9 mouse cellular contexts compared by ENCODE assay signal in the genomic region with DNA sequence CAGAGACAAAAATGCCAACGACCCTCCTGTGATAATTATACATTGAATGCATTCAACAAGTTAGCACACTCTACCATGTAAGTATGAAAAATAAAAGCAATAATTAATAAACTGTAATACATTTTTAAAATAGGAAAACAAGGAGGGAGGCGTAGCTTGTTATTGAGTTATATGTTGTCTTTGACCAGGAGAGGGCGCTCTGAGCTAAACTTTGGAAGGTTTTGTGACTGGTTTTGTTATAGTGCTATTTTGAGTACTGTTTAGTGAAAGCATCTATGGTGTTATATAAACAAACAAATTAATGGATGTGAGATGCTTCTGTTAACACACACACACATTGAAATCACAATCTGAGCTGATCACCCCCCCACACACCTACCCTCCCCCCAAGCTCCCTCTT.
DNase-seq lines count a peak whose midpoint lies in the region; ATAC-seq and TF ChIP-seq lines count a peak whose summit lies in the region.
"Had no signal": no experiment of that assay in that cellular context is flagged by ENCODE, and none has a peak within 500 bp of the region (broad histone marks: within the 10 kb centered on the region; RNA-seq: fewer than 3 reads in every experiment).

No protein-coding gene starts in this region.

- H3K27ac ChIP-seq in forebrain, embryonic 14.5 days (ENCODE audit: low read depth, low read length): no peak overlapping the region
- no peak overlapping the region for H3K27ac ChIP-seq in forebrain, embryonic 15.5 days (replicated peaks)
- H3K27ac ChIP-seq in lung, postnatal 0 days (ENCODE audit: low read length): no peak overlapping the region
- H3K27ac ChIP-seq in cortical plate, adult 2 months (ENCODE audit: insufficient read depth, low read length): no peak overlapping the region
- no peak overlapping the region for H3K27ac ChIP-seq in heart, embryonic 11.5 days (ENCODE audit: low read depth, low read length)

- WGBS in forebrain, embryonic 14.5 days: 27% methylated on average over 3 of the region's 3 CpGs
- WGBS in forebrain, embryonic 15.5 days: 23% methylated on average over 3 of the region's 3 CpGs
- 26% methylated on average over 3 of the region's 3 CpGs for WGBS in lung, postnatal 0 days
- 16% methylated on average over 3 of the region's 3 CpGs for WGBS in heart, embryonic 11.5 days (ENCODE audit: insufficient replicate concordance)

- H3K4me1 ChIP-seq in forebrain, embryonic 14.5 days (ENCODE audit: control insufficient read depth, insufficient read depth, low read length): no peaks in the 10 kb centered on the region
- no peaks in the 10 kb centered on the region for H3K4me1 ChIP-seq in forebrain, embryonic 15.5 days
- H3K4me1 ChIP-seq in lung, postnatal 0 days (ENCODE audit: insufficient read depth, low read depth, low read length): no peaks in the 10 kb centered on the region
- no peaks in the 10 kb centered on the region for H3K4me1 ChIP-seq in cortical plate, adult 2 months (ENCODE audit: control insufficient read depth, insufficient read depth, low read length)
- no peaks in the 10 kb centered on the region for H3K4me1 ChIP-seq in heart, embryonic 11.5 days (ENCODE audit: control insufficient read depth, insufficient read depth, low read length)
- H3K4me1 ChIP-seq: megakaryocyte, embryonic 14.5 days had no signal

- TF ChIP-seq CTCF in lung, postnatal 0 days (IDR thresholded peaks at IDR 0.05): peak; percentile 58
- TF ChIP-seq CTCF in cortical plate, adult 2 months (IDR thresholded peaks at IDR 0.05; ENCODE audit: extremely low read depth, insufficient read depth, low read length): 0 out of 2 replicates have a peak, but pooled peaks have one; percentile 3

- no peak for TF ChIP-seq POLR2A in cortical plate, adult 2 months (IDR thresholded peaks at IDR 0.05; ENCODE audit: extremely low read depth, insufficient read depth, low read length)

- H3K4me3 ChIP-seq in forebrain, embryonic 14.5 days (ENCODE audit: low read depth, low read length): no peak overlapping the region
- no peak overlapping the region for H3K4me3 ChIP-seq in forebrain, embryonic 15.5 days
- no peak overlapping the region for H3K4me3 ChIP-seq in lung, postnatal 0 days (ENCODE audit: low read depth, low read length)
- H3K4me3 ChIP-seq in cortical plate, adult 2 months (ENCODE audit: insufficient read depth, low read length): no peak overlapping the region
- no peak overlapping the region for H3K4me3 ChIP-seq in heart, embryonic 11.5 days (ENCODE audit: low read depth, low read length)
- H3K4me3 ChIP-seq: megakaryocyte, embryonic 14.5 days had no signal

- no peaks in the 10 kb centered on the region for H3K36me3 ChIP-seq in forebrain, embryonic 14.5 days (ENCODE audit: control insufficient read depth, insufficient read depth, low read length)
- no peaks in the 10 kb centered on the region for H3K36me3 ChIP-seq in forebrain, embryonic 15.5 days
- H3K36me3 ChIP-seq in lung, postnatal 0 days (ENCODE audit: insufficient read depth, low read length): no peaks in the 10 kb centered on the region
- no peaks in the 10 kb centered on the region for H3K36me3 ChIP-seq in heart, embryonic 11.5 days (ENCODE audit: control insufficient read depth, insufficient read depth, low read length)

- H3K27me3 ChIP-seq in forebrain, embryonic 14.5 days (replicated peaks; ENCODE audit: control insufficient read depth, insufficient read depth, low read length): no peaks in the 10 kb centered on the region
- peaks cover 8% of the 10 kb centered on the region; the same call in 1 of the 2 replicates for H3K27me3 ChIP-seq in forebrain, embryonic 15.5 days
- H3K27me3 ChIP-seq in lung, postnatal 0 days (replicated peaks; ENCODE audit: insufficient read depth, low read length): no peaks in the 10 kb centered on the region
- no peaks in the 10 kb centered on the region for H3K27me3 ChIP-seq in heart, embryonic 11.5 days (ENCODE audit: control insufficient read depth, insufficient read depth, low read length)
- H3K27me3 ChIP-seq: megakaryocyte, embryonic 14.5 days had no signal

- H3K9me3 ChIP-seq in forebrain, embryonic 14.5 days (replicated peaks; ENCODE audit: control insufficient read depth, low read length): no peaks in the 10 kb centered on the region
- no peaks in the 10 kb centered on the region for H3K9me3 ChIP-seq in forebrain, embryonic 15.5 days
- H3K9me3 ChIP-seq in lung, postnatal 0 days (ENCODE audit: low read length): no peaks in the 10 kb centered on the region
- H3K9me3 ChIP-seq in heart, embryonic 11.5 days (replicated peaks; ENCODE audit: control insufficient read depth, low read length): no peaks in the 10 kb centered on the region

- no peak overlapping the region for H3K9ac ChIP-seq in forebrain, embryonic 14.5 days (ENCODE audit: low read length)
- H3K9ac ChIP-seq in forebrain, embryonic 15.5 days (replicated peaks): no peak overlapping the region
- no peak overlapping the region for H3K9ac ChIP-seq in lung, postnatal 0 days (replicated peaks; ENCODE audit: low read depth)
- no peak overlapping the region for H3K9ac ChIP-seq in heart, embryonic 11.5 days (ENCODE audit: low read depth, low read length)

- DNase-seq in forebrain, embryonic 14.5 days (ENCODE audit: low spot score): peak; percentile 93
- DNase-seq in lung, postnatal 0 days (ENCODE audit: low spot score): peak; percentile 48
- DNase-seq in lung, postnatal 4 days: no peak
- DNase-seq in left cerebral cortex, postnatal 4 days: peak; percentile 61
- DNase-seq in spleen, postnatal 36 days (ENCODE audit: low spot score in 2 of 2): no peak

- intact Hi-C loops in left cerebral cortex, postnatal 4 days (cut with DNase I): no loop called here

- TF ChIP-seq EP300 in lung, postnatal 0 days (IDR thresholded peaks at IDR 0.05): no peak

- no peak for ATAC-seq in forebrain, embryonic 14.5 days
- no peak; the same call in 1 of the 2 replicates for ATAC-seq in forebrain, embryonic 15.5 days (replicated peaks)
- no peak for ATAC-seq in lung, postnatal 0 days
- ATAC-seq in heart, embryonic 11.5 days (replicated peaks; ENCODE audit: insufficient number of reproducible peaks, low FRiP score, low TSS enrichment): no peak

- no peak overlapping the region for H3K4me2 ChIP-seq in forebrain, embryonic 14.5 days (ENCODE audit: low read length)
- no peak overlapping the region for H3K4me2 ChIP-seq in forebrain, embryonic 15.5 days (replicated peaks)
- no peak overlapping the region for H3K4me2 ChIP-seq in lung, postnatal 0 days (replicated peaks; ENCODE audit: low read depth, low read length)
- H3K4me2 ChIP-seq in heart, embryonic 11.5 days: no peak overlapping the region

Comparison
In these comparisons a context has a peak if more than half of its experiments do, and no peak if none do; other contexts are left out.
1. DNase-seq: peak in forebrain, embryonic 14.5 days (single experiment), lung, postnatal 0 days (single experiment) and left cerebral cortex, postnatal 4 days (single experiment); none in lung, postnatal 4 days (0 of 2) and spleen, postnatal 36 days (0 of 2).